Mouse (Mus musculus) intestine, postnatal 0 days (tissue): Measurements from ENCODE around the gene Gm49361. TPM values are rescaled to one million over a fixed set of nuclear protein-coding genes. Genes with fewer than 3 reads are reported as not detected.
"Not testable (repeated sequence)": the region's sequence is repeated elsewhere in the genome, so short reads cannot be mapped to it uniquely, and the experiment has no call there.

Source experiments
- ATAC-seq: fragments of 200-750 bp; cut with Nextera tagmentation; 2 replicates; pipeline ENCODE4 v1.8.0; 2017; ENCODE audit warnings: mild to moderate bottlenecking, moderate TSS enrichment, moderate library complexity
- H3K27ac ChIP-seq: fragments of 300-500 bp; sonication (generic); 2 replicates; pipeline ENCODE4 v1.5.1; 2014; ENCODE audit warnings: mild to moderate bottlenecking, low read depth, low read length, moderate library complexity
- H3K27me3 ChIP-seq: fragments of 300-500 bp; sonication (generic); replicated peaks from 2 replicates; pipeline ENCODE4 v1.6.1; 2014; ENCODE audit warnings: low read length, mixed read lengths; ENCODE audit not compliant: control insufficient read depth, insufficient read depth
- H3K36me3 ChIP-seq: fragments of 300-500 bp; sonication (generic); 2 replicates; pipeline ENCODE4 v1.6.1; 2014; ENCODE audit warnings: mild to moderate bottlenecking, moderate library complexity; ENCODE audit not compliant: control insufficient read depth, insufficient read depth
- H3K4me1 ChIP-seq: fragments of 300-500 bp; sonication (generic); replicated peaks from 2 replicates; pipeline ENCODE4 v1.6.1; 2014; ENCODE audit warnings: antibody characterized with exemption, low read length, mixed read lengths; ENCODE audit not compliant: control insufficient read depth, insufficient read depth
- H3K4me2 ChIP-seq: fragments of 300-500 bp; sonication (generic); replicated peaks from 2 replicates; pipeline ENCODE4 v1.6.1; 2014; ENCODE audit warnings: low read depth, mild to moderate bottlenecking, moderate library complexity
- H3K4me3 ChIP-seq: fragments of 300-500 bp; sonication (generic); 2 replicates; pipeline ENCODE4 v1.5.1; 2014; ENCODE audit warnings: low read depth, low read length
- H3K9ac ChIP-seq: fragments of 300-500 bp; sonication (generic); 2 replicates; pipeline ENCODE4 v1.6.1; 2014; ENCODE audit warnings: mild to moderate bottlenecking, low read depth, low read length
- H3K9me3 ChIP-seq: fragments of 300-500 bp; sonication (generic); 2 replicates; pipeline ENCODE4 v1.6.1; 2016; ENCODE audit warnings: mixed run types; ENCODE audit not compliant: control insufficient read depth
- CTCF ChIP-seq: sonication (generic); IDR thresholded peaks from 2 replicates; pipeline ENCODE4 v1.5.1; 2016; ENCODE audit warnings: low read depth, mild to moderate bottlenecking, control low read depth, antibody characterized with exemption, moderate library complexity
- WGBS: fragments of 180-500 bp; shearing (Covaris S2); extraction: QIAGEN DNeasy Blood & Tissue Kit; methylation state at CpG from one replicate; pipeline ENCODE4 v1.1.7; 2014; 5-methylcytosine and 5-hydroxymethylcytosine counted together
- polyA plus RNA-seq: library from polyadenylated mRNA; unstranded; fragments of >200 nt; fragmentation: Nextera tagmentation; extraction: Ambion mirVana; gene quantifications from 2 replicates; pipeline ENCODE4 v1.2.1, GENCODE M21; 2015

Gm49361 gene
- polyA plus RNA-seq, 1 experiment from 2014 or later = not detected

GRCm38 (mm10) chr14:57699016-57699415, 46.9 kb downstream of the Gm49361 start:
- TF ChIP-seq CTCF = no peak
- Histone ChIP-seq H3K36me3 (peaks cover 51% of the 10 kb centered on the region), H3K9me3 (no peaks in the 10 kb centered on the region), H3K4me3 (no peak overlapping the region), H3K4me2 (no peak overlapping the region), H3K9ac (no peak overlapping the region), H3K4me1 (no peaks in the 10 kb centered on the region), H3K27ac (no peak overlapping the region), H3K27me3 (no peaks in the 10 kb centered on the region)
- WGBS = 84% methylated on average over 10 of the region's 10 CpGs
- no peak for ATAC-seq

GRCm38 (mm10) chr14:57696066-57696465, 49.8 kb downstream of the Gm49361 start:
- Histone ChIP-seq H3K27ac (no peak overlapping the region), H3K4me2 (no peak overlapping the region), H3K36me3 (peaks cover 59% of the 10 kb centered on the region), H3K4me1 (no peaks in the 10 kb centered on the region), H3K9me3 (no peaks in the 10 kb centered on the region), H3K27me3 (no peaks in the 10 kb centered on the region), H3K4me3 (no peak overlapping the region), H3K9ac (no peak overlapping the region)
- no peak for TF ChIP-seq CTCF
- ATAC-seq = no peak
- 92% methylated on average over 15 of the region's 15 CpGs for WGBS

DNA sequence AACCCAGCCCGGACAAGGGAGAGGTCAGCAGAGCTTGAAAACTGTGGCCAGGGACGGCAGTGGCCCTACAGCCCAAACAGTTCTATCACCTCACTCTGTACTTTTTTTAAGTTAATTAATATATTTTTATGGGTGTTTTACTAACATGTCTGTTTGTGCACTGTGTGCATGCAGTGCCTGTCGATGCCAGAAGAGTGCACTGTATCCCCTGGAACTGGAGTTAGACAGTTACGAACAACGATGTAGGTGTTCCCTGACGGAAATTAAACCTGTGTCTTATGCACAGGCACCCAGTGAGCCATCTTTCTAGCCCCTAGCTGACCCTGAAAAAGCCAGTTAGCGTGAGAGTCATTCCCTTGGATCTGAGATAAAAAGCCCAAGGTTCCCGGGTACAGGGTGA, 50.4 kb downstream of the Gm49361 start:
- H3K4me1 ChIP-seq = no peaks in the 10 kb centered on the region
- no peak overlapping the region for H3K4me2 ChIP-seq
- H3K9ac ChIP-seq = no peak overlapping the region
- TF ChIP-seq CTCF = peak; percentile 65
- no peak overlapping the region for H3K4me3 ChIP-seq
- 92% methylated on average over 8 of the region's 8 CpGs for WGBS
- ATAC-seq = no peak
- H3K27me3 ChIP-seq = no peaks in the 10 kb centered on the region
- no peak overlapping the region for H3K27ac ChIP-seq
- no peaks in the 10 kb centered on the region for H3K9me3 ChIP-seq
- peaks cover 60% of the 10 kb centered on the region for H3K36me3 ChIP-seq

- Histone ChIP-seq H3K27me3 (no peaks in the 10 kb centered on the region), H3K4me3 (no peak overlapping the region), H3K9me3 (no peaks in the 10 kb centered on the region), H3K9ac (no peak overlapping the region), H3K4me1 (no peaks in the 10 kb centered on the region), H3K27ac (no peak overlapping the region), H3K36me3 (peaks cover 48% of the 10 kb centered on the region), H3K4me2 (no peak overlapping the region)
- no peak for TF ChIP-seq CTCF
- ATAC-seq = no peak
- WGBS = 88% methylated on average over 16 of the region's 16 CpGs
Observed at GRCm38 (mm10) chr14:57694246-57694645, 51.7 kb downstream of the Gm49361 start.

GRCm38 (mm10) chr14:57692517-57693130, 53.3 kb downstream of the Gm49361 start:
- Histone ChIP-seq H3K27ac (no peak overlapping the region), H3K27me3 (no peaks in the 10 kb centered on the region), H3K9me3 (no peaks in the 10 kb centered on the region), H3K4me1 (no peaks in the 10 kb centered on the region), H3K4me2 (no peak overlapping the region), H3K9ac (no peak overlapping the region), H3K36me3 (peaks cover 51% of the 10 kb centered on the region), H3K4me3 (no peak overlapping the region)
- 84% methylated on average over 17 of the region's 17 CpGs for WGBS
- no peak for ATAC-seq
- no peak for TF ChIP-seq CTCF

- Histone ChIP-seq H3K9me3 (no peaks in the 10 kb centered on the region), H3K4me2 (no peak overlapping the region), H3K27me3 (no peaks in the 10 kb centered on the region), H3K4me1 (no peaks in the 10 kb centered on the region), H3K27ac (no peak overlapping the region), H3K4me3 (no peak overlapping the region), H3K9ac (no peak overlapping the region), H3K36me3 (peaks cover 41% of the 10 kb centered on the region)
- 96% methylated on average over 24 of the region's 24 CpGs for WGBS
- no peak for ATAC-seq
- no peak for TF ChIP-seq CTCF
Observed at GRCm38 (mm10) chr14:57691316-57691715, 54.6 kb downstream of the Gm49361 start.

GRCm38 (mm10) chr14:57690681-57691080, 55.2 kb downstream of the Gm49361 start:
- Histone ChIP-seq H3K9ac (no peak overlapping the region), H3K27me3 (no peaks in the 10 kb centered on the region), H3K4me1 (no peaks in the 10 kb centered on the region), H3K36me3 (peaks cover 35% of the 10 kb centered on the region), H3K4me3 (no peak overlapping the region), H3K4me2 (no peak overlapping the region), H3K27ac (no peak overlapping the region), H3K9me3 (no peaks in the 10 kb centered on the region)
- WGBS = 90% methylated on average over 8 of the region's 8 CpGs
- no peak for ATAC-seq
- no peak for TF ChIP-seq CTCF

GRCm38 (mm10) chr14:57688066-57688465, 57.8 kb downstream of the Gm49361 start:
- not testable (repeated sequence) for H3K9me3 ChIP-seq, H3K4me3 ChIP-seq, H3K27me3 ChIP-seq, H3K4me1 ChIP-seq, H3K9ac ChIP-seq, ATAC-seq, H3K4me2 ChIP-seq, H3K27ac ChIP-seq
- peaks cover 17% of the 10 kb centered on the region for H3K36me3 ChIP-seq
- 89% methylated on average over 7 of the region's 7 CpGs for WGBS
